Mouse (Mus musculus): ENCODE measurements at regions not wholly inside any gene's neighbourhood (a gene's known extent, or its start where the extent isn't known, plus 50 kb on each side); places are given as distances from the start of the nearest gene placed in this dataset.

DNA sequence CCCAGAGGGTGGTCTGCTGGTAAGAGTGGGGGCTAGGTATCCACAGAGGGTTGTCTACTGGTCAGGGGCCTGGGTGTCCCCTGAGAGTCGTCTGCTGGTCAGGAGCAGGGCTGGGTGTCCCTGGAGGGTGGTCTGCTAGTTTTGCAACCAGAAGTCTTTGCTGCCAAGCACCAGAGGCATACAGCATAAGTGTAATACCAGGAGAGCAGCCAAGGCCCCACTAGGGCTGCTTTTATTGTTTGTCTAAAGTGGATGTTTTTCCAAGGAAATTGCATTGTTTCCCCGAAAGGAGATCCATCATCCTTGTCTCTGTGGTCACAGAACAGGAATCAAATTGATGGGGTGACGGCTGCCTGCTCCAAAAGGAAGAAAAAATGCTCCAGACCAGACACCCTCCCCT, 145.2 kb upstream of the Gm15217 start:
- TF ChIP-seq CTCF (IDR thresholded peaks at IDR 0.05; ENCODE audit: low read depth, low read length): no peak
- no peak for TF ChIP-seq POLR2A (IDR thresholded peaks at IDR 0.05; ENCODE audit: borderline replicate concordance, low read depth, low read length)
- no peaks in the 10 kb centered on the region for H3K4me1 ChIP-seq (ENCODE audit: control insufficient read depth, insufficient read depth, low read length)
- no peak overlapping the region for H3K27ac ChIP-seq (ENCODE audit: insufficient read depth, low read depth, low read length)
- H3K4me3 ChIP-seq (ENCODE audit: insufficient read depth, low read length): no peak overlapping the region

- H3K27ac ChIP-seq (ENCODE audit: insufficient read depth, low read depth, low read length): no peak overlapping the region
- TF ChIP-seq CTCF (IDR thresholded peaks at IDR 0.05; ENCODE audit: low read depth, low read length): no peak
- no peak for TF ChIP-seq POLR2A (IDR thresholded peaks at IDR 0.05; ENCODE audit: borderline replicate concordance, low read depth, low read length)
- H3K4me1 ChIP-seq (ENCODE audit: control insufficient read depth, insufficient read depth, low read length): no peaks in the 10 kb centered on the region
- H3K4me3 ChIP-seq (ENCODE audit: insufficient read depth, low read length): no peak overlapping the region
These were observed 144.4 kb upstream of the Gm15217 start for GRCm38 (mm10) chr14:46234835-46235234.

GRCm38 (mm10) chr14:46240046-46240800, 139.0 kb upstream of the Gm15217 start:
- Histone ChIP-seq H3K4me3 (ENCODE audit: insufficient read depth, low read length) (no peak overlapping the region), H3K27ac (ENCODE audit: insufficient read depth, low read depth, low read length) (no peak overlapping the region), H3K4me1 (ENCODE audit: control insufficient read depth, insufficient read depth, low read length) (no peaks in the 10 kb centered on the region)
- TF ChIP-seq CTCF (IDR thresholded peaks at IDR 0.05; ENCODE audit: low read depth, low read length): no peak
- no peak for TF ChIP-seq POLR2A (IDR thresholded peaks at IDR 0.05; ENCODE audit: borderline replicate concordance, low read depth, low read length)

DNA sequence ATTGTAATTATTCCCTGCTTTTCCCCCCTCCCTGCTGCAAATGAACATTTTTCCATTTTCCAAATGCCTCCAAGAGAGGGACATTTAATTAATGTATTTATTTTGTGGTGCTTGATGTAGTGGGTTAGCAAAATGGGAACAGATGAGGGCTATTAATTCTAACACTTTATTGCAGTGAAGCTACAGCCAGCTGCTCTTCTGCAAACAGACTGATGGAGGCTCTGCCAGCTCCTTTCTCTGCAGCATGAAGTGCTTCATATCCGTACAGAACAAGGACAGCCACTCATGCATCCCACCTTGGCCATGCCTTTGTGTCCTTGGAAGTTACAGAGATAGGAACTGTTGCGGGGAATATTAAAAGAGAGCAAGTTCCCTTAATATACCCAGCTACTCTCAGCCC, 138.3 kb upstream of the Gm15217 start:
- H3K4me3 ChIP-seq (ENCODE audit: insufficient read depth, low read length): no peak overlapping the region
- no peak for TF ChIP-seq POLR2A (IDR thresholded peaks at IDR 0.05; ENCODE audit: borderline replicate concordance, low read depth, low read length)
- no peak for TF ChIP-seq CTCF (IDR thresholded peaks at IDR 0.05; ENCODE audit: low read depth, low read length)
- no peaks in the 10 kb centered on the region for H3K4me1 ChIP-seq (ENCODE audit: control insufficient read depth, insufficient read depth, low read length)
- no peak overlapping the region for H3K27ac ChIP-seq (ENCODE audit: insufficient read depth, low read depth, low read length)

- TF ChIP-seq POLR2A (IDR thresholded peaks at IDR 0.05; ENCODE audit: borderline replicate concordance, low read depth, low read length) (no peak), CTCF (IDR thresholded peaks at IDR 0.05; ENCODE audit: low read depth, low read length) (no peak)
- Histone ChIP-seq H3K4me1 (ENCODE audit: control insufficient read depth, insufficient read depth, low read length) (no peaks in the 10 kb centered on the region), H3K4me3 (ENCODE audit: insufficient read depth, low read length) (no peak overlapping the region), H3K27ac (ENCODE audit: insufficient read depth, low read depth, low read length) (no peak overlapping the region)
These were observed 131.4 kb upstream of the Gm15217 start for GRCm38 (mm10) chr14:46247491-46248484.

GRCm38 (mm10) chr14:46249141-46249540, 130.1 kb upstream of the Gm15217 start:
- Histone ChIP-seq H3K27ac (ENCODE audit: insufficient read depth, low read depth, low read length) (no peak overlapping the region), H3K4me3 (ENCODE audit: insufficient read depth, low read length) (no peak overlapping the region), H3K4me1 (ENCODE audit: control insufficient read depth, insufficient read depth, low read length) (no peaks in the 10 kb centered on the region)
- TF ChIP-seq POLR2A (IDR thresholded peaks at IDR 0.05; ENCODE audit: borderline replicate concordance, low read depth, low read length) (no peak), CTCF (IDR thresholded peaks at IDR 0.05; ENCODE audit: low read depth, low read length) (no peak)

- Histone ChIP-seq H3K4me3 (ENCODE audit: insufficient read depth, low read length) (no peak overlapping the region), H3K4me1 (ENCODE audit: control insufficient read depth, insufficient read depth, low read length) (no peaks in the 10 kb centered on the region), H3K27ac (ENCODE audit: insufficient read depth, low read depth, low read length) (no peak overlapping the region)
- TF ChIP-seq CTCF (IDR thresholded peaks at IDR 0.05; ENCODE audit: low read depth, low read length): no peak
- no peak for TF ChIP-seq POLR2A (IDR thresholded peaks at IDR 0.05; ENCODE audit: borderline replicate concordance, low read depth, low read length)
These were observed 124.0 kb upstream of the Gm15217 start for GRCm38 (mm10) chr14:46255261-46255660.

DNA sequence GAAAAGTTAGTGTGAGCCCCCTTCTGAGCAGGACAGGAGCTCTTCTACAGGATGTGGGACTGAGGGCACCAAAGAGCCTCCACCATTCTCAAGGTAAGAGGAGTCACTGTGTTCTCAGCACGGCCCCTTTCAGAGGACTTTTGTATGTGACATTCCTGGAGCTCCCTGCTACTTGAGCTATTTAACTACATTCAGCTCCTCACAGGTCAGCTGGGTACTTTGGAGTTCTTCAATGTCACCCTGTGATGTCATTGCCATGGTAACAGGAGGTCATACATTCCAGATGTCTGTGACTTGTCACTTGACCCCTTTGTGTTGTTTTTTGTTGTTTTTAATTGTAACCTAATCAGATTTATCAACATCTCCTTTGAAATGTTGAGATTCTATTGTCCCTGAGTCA, 122.9 kb upstream of the Gm15217 start:
- no peak overlapping the region for H3K27ac ChIP-seq (ENCODE audit: insufficient read depth, low read depth, low read length)
- no peak overlapping the region for H3K4me3 ChIP-seq (ENCODE audit: insufficient read depth, low read length)
- no peak for TF ChIP-seq CTCF (IDR thresholded peaks at IDR 0.05; ENCODE audit: low read depth, low read length)
- TF ChIP-seq POLR2A (IDR thresholded peaks at IDR 0.05; ENCODE audit: borderline replicate concordance, low read depth, low read length): no peak
- no peaks in the 10 kb centered on the region for H3K4me1 ChIP-seq (ENCODE audit: control insufficient read depth, insufficient read depth, low read length)

DNA sequence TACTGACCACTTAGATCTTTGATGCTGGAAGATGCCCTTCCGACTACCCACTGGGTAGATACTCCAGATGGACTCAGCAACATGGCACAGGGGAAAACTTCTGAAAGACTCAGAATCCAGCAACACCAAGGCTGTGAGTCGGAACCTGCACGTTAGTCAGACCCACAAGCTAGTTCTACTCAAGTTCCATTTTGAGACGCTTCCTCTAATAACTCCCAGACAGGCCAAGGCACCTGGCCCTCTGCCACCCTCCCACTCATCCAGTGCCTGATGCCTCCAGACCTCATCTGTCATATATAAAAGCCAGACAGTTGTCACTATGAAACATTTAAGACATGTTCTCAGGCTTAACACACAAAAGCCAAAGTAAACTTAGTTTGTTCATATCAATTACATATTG, 121.9 kb upstream of the Gm15217 start:
- TF ChIP-seq POLR2A (IDR thresholded peaks at IDR 0.05; ENCODE audit: borderline replicate concordance, low read depth, low read length) (no peak), CTCF (IDR thresholded peaks at IDR 0.05; ENCODE audit: low read depth, low read length) (no peak)
- H3K4me3 ChIP-seq (ENCODE audit: insufficient read depth, low read length): no peak overlapping the region
- no peaks in the 10 kb centered on the region for H3K4me1 ChIP-seq (ENCODE audit: control insufficient read depth, insufficient read depth, low read length)
- no peak overlapping the region for H3K27ac ChIP-seq (ENCODE audit: insufficient read depth, low read depth, low read length)

GRCm38 (mm10) chr14:46258551-46258950, 120.7 kb upstream of the Gm15217 start:
- H3K27ac ChIP-seq (ENCODE audit: insufficient read depth, low read depth, low read length): no peak overlapping the region
- no peak for TF ChIP-seq POLR2A (IDR thresholded peaks at IDR 0.05; ENCODE audit: borderline replicate concordance, low read depth, low read length)
- no peak for TF ChIP-seq CTCF (IDR thresholded peaks at IDR 0.05; ENCODE audit: low read depth, low read length)
- H3K4me3 ChIP-seq (ENCODE audit: insufficient read depth, low read length): no peak overlapping the region
- no peaks in the 10 kb centered on the region for H3K4me1 ChIP-seq (ENCODE audit: control insufficient read depth, insufficient read depth, low read length)

Data from bone marrow macrophage, adult 2 months (primary cell).